Comparison of ENCODE assay signal across 16 mouse cellular contexts in the genomic region with DNA sequence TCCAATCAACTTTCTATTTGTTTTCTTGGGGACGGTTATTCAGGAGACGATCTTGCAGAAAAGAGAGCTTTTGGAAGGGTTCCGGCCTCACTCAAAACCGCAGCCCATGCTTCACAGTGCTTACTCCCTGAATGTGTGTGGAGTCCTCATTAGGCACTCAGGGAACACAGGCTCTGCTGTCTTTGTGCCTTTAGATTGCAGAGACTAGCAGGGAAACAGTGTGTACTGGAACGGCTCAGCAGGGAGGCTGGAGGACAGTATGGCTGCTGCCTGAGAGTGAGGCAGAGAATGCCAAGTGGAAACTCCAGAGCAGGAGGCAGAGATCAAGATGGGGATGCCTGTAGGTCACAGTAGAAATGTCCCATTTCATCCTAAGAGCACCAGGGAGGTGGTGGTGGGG.
DNase-seq lines count a peak whose midpoint lies in the region; ATAC-seq lines count a peak whose summit lies in the region.
"Had no signal": no experiment of that assay in that cellular context is flagged by ENCODE, and none has a peak within 500 bp of the region (broad histone marks: within the 10 kb centered on the region; RNA-seq: fewer than 3 reads in every experiment).

No protein-coding gene starts in this region.

- DNase-seq in forebrain, embryonic 10.5 days (ENCODE audit: extremely low spot score, low spot score) = peak; percentile 9
- no peak for DNase-seq in forebrain, embryonic 11.5 days (ENCODE audit: low spot score)
- peak; percentile 51 for DNase-seq in cerebellum, adult 9-10 months
- DNase-seq in left cerebral cortex, postnatal 14 days (ENCODE audit: low spot score in 2 of 2) = peak; percentile 39 to 42
- no peak for DNase-seq in kidney, adult 8-10 months
- DNase-seq in thymus, postnatal 25 days = no peak
- DNase-seq: adrenal gland, postnatal 14 days; heart, postnatal 4 days; kidney, adult 11 months had no signal

- H3K4me3 ChIP-seq in forebrain, embryonic 10.5 days = no peak overlapping the region
- H3K4me3 ChIP-seq in forebrain, embryonic 11.5 days (ENCODE audit: low read depth, low read length) = no peak overlapping the region
- no peak overlapping the region for H3K4me3 ChIP-seq in midbrain, embryonic 13.5 days (replicated peaks)
- H3K4me3 ChIP-seq in midbrain, embryonic 15.5 days = no peak overlapping the region
- H3K4me3 ChIP-seq: embryonic facial prominence, embryonic 15.5 days; liver, embryonic 15.5 days; myocyte had no signal

- no peaks in the 10 kb centered on the region for H3K9me3 ChIP-seq in forebrain, embryonic 10.5 days
- H3K9me3 ChIP-seq in forebrain, embryonic 11.5 days (ENCODE audit: control insufficient read depth, low read length) = no peaks in the 10 kb centered on the region
- H3K9me3 ChIP-seq in midbrain, embryonic 13.5 days = no peaks in the 10 kb centered on the region
- H3K9me3 ChIP-seq in midbrain, embryonic 15.5 days = no peaks in the 10 kb centered on the region
- H3K9me3 ChIP-seq: embryonic facial prominence, embryonic 15.5 days; liver, embryonic 15.5 days had no signal

- H3K9ac ChIP-seq in forebrain, embryonic 11.5 days (ENCODE audit: low read length) = no peak overlapping the region
- H3K9ac ChIP-seq in midbrain, embryonic 13.5 days (replicated peaks) = no peak overlapping the region
- H3K9ac ChIP-seq in midbrain, embryonic 15.5 days = no peak overlapping the region
- H3K9ac ChIP-seq: embryonic facial prominence, embryonic 15.5 days; liver, embryonic 15.5 days had no signal

- H3K27ac ChIP-seq in forebrain, embryonic 10.5 days = no peak overlapping the region
- no peak overlapping the region for H3K27ac ChIP-seq in forebrain, embryonic 11.5 days (ENCODE audit: low read depth, low read length)
- no peak overlapping the region for H3K27ac ChIP-seq in midbrain, embryonic 13.5 days
- no peak overlapping the region for H3K27ac ChIP-seq in midbrain, embryonic 15.5 days
- H3K27ac ChIP-seq: embryonic facial prominence, embryonic 15.5 days; liver, embryonic 15.5 days; macrophage had no signal

- no peak for ATAC-seq in forebrain, embryonic 11.5 days (replicated peaks; ENCODE audit: low FRiP score)
- ATAC-seq in midbrain, embryonic 13.5 days = peak; percentile 43; the same call in 1 of the 2 replicates
- ATAC-seq in midbrain, embryonic 15.5 days (replicated peaks) = no peak

- H3K36me3 ChIP-seq in forebrain, embryonic 10.5 days (replicated peaks) = no peaks in the 10 kb centered on the region
- no peaks in the 10 kb centered on the region for H3K36me3 ChIP-seq in forebrain, embryonic 11.5 days (ENCODE audit: control insufficient read depth, insufficient read depth, low read length)
- H3K36me3 ChIP-seq in midbrain, embryonic 13.5 days = no peaks in the 10 kb centered on the region
- H3K36me3 ChIP-seq in midbrain, embryonic 15.5 days (replicated peaks) = no peaks in the 10 kb centered on the region
- H3K36me3 ChIP-seq: embryonic facial prominence, embryonic 15.5 days; liver, embryonic 15.5 days had no signal

- H3K4me2 ChIP-seq in forebrain, embryonic 11.5 days (ENCODE audit: low read depth, low read length, severe bottlenecking) = no peak overlapping the region
- H3K4me2 ChIP-seq in midbrain, embryonic 13.5 days (replicated peaks) = no peak overlapping the region
- no peak overlapping the region for H3K4me2 ChIP-seq in midbrain, embryonic 15.5 days
- H3K4me2 ChIP-seq: embryonic facial prominence, embryonic 15.5 days; heart, embryonic 11.5 days; liver, embryonic 15.5 days had no signal

- intact Hi-C loops in left cerebral cortex, postnatal 14 days (cut with DNase I) = no loop called here

- no peaks in the 10 kb centered on the region for H3K27me3 ChIP-seq in forebrain, embryonic 10.5 days (ENCODE audit: poor library complexity, severe bottlenecking)
- no peaks in the 10 kb centered on the region for H3K27me3 ChIP-seq in forebrain, embryonic 11.5 days (ENCODE audit: control insufficient read depth, insufficient read depth, low read length)
- no peaks in the 10 kb centered on the region for H3K27me3 ChIP-seq in midbrain, embryonic 13.5 days
- no peaks in the 10 kb centered on the region for H3K27me3 ChIP-seq in midbrain, embryonic 15.5 days (replicated peaks)
- H3K27me3 ChIP-seq: embryonic facial prominence, embryonic 15.5 days; liver, embryonic 15.5 days had no signal

- WGBS in forebrain, embryonic 10.5 days = 79% methylated on average over 5 of the region's 5 CpGs
- WGBS in forebrain, embryonic 11.5 days = 71% methylated on average over 5 of the region's 5 CpGs
- 74% methylated on average over 5 of the region's 5 CpGs for WGBS in midbrain, embryonic 13.5 days
- WGBS in midbrain, embryonic 15.5 days = 65% methylated on average over 5 of the region's 5 CpGs

- peaks cover 13% of the 10 kb centered on the region; the same call in 1 of the 2 replicates for H3K4me1 ChIP-seq in forebrain, embryonic 10.5 days
- H3K4me1 ChIP-seq in forebrain, embryonic 11.5 days (replicated peaks; ENCODE audit: control insufficient read depth, insufficient read depth, low read length) = no peaks in the 10 kb centered on the region
- H3K4me1 ChIP-seq in midbrain, embryonic 13.5 days (replicated peaks) = peaks cover 9% of the 10 kb centered on the region
- H3K4me1 ChIP-seq in midbrain, embryonic 15.5 days = peaks cover 6% of the 10 kb centered on the region
- H3K4me1 ChIP-seq: embryonic facial prominence, embryonic 15.5 days; liver, embryonic 15.5 days had no signal

Comparison
In these comparisons a context has a peak if more than half of its experiments do, and no peak if none do; other contexts are left out.
1. DNase-seq: peak in forebrain, embryonic 10.5 days (single experiment), cerebellum, adult 9-10 months (single experiment) and left cerebral cortex, postnatal 14 days (2 of 2); none in forebrain, embryonic 11.5 days (single experiment), kidney, adult 8-10 months (0 of 2) and thymus, postnatal 25 days (single experiment).